Mouse (Mus musculus): ENCODE data around the gene Tsga10ip. TPM values are rescaled to one million over a fixed set of nuclear protein-coding genes. Genes with fewer than 3 reads are reported as not detected.

Gene Tsga10ip
- 0.05 and 0.26 TPM in 2 replicates for polyA plus RNA-seq (2015; fragmentation: Nextera tagmentation; extraction: Ambion mirVana)

DNA sequence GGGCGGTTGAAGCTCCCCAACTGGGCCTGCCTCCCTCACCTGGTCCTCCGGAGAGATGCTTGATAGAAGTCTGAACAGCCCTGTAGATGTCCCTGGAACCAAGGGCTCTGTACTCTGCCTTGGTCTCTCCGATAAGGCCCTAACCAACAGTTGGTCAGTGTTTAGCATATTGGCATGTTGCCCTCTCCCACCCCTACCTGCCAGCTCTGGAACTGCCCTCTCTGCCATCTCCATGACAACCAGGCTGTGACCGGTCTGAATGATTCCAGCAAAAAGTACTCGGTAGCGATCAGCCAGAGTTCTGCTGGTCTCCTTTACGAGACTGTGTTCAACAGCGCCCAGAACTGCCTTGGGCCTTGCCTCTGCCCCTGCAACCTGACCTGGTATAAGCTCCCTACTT lies at the start of gene Tsga10ip:
Gene Tsga10ip, minus strand, starts transcription at position 234 of the 400 bp plus-strand sequence.
- no peaks in the 10 kb centered on the region for H3K9me3 ChIP-seq (replicated peaks; ENCODE audit: control insufficient read depth, low read length)
- no peak within 1 kb of the TSS for H3K27ac ChIP-seq (ENCODE audit: low read length)
- no peak within 1 kb of the TSS for H3K9ac ChIP-seq (ENCODE audit: low read depth, low read length)
- no peaks in the 10 kb centered on the region for H3K36me3 ChIP-seq (ENCODE audit: control insufficient read depth, insufficient read depth)
- no peak within 1 kb of the TSS for H3K4me3 ChIP-seq (ENCODE audit: low read depth, low read length)
- peaks cover 7% of the 10 kb centered on the region for H3K4me1 ChIP-seq (ENCODE audit: control insufficient read depth, low read depth, low read length)
- no peak for ATAC-seq (ENCODE audit: low read depth)
- H3K27me3 ChIP-seq (ENCODE audit: control insufficient read depth, insufficient read depth, low read depth, low read length): no peaks in the 10 kb centered on the region
- 74% methylated on average over 8 of the region's 8 CpGs for WGBS (ENCODE audit: insufficient replicate concordance)
- H3K4me2 ChIP-seq (ENCODE audit: low read depth, low read length): no peak within 1 kb of the TSS

DNA sequence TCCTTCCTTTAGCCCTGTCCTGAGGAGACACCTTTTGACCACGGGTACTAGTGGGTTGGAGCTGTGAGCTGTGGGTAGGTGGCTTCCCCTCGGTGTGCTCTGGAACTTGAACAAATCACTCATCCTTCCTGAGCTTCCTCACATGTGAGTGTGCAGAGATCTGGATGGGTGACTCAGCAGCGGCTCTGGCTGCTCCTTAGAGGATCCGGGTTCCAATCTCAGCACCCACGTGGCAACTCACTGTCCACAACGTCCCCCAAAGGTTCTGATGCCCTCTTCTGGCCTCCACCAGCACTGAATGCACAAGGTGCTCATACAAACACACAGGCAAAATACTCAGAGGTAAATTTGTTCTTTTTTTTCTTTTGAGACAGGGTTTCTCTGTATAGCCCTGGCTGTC lies 49.4 kb upstream of the Tsga10ip start:
- no peaks in the 10 kb centered on the region for H3K9me3 ChIP-seq (replicated peaks; ENCODE audit: control insufficient read depth, low read length)
- WGBS (ENCODE audit: insufficient replicate concordance): 50% methylated on average over 6 of the region's 6 CpGs
- no peak overlapping the region for H3K4me2 ChIP-seq (ENCODE audit: low read depth, low read length)
- no peak for ATAC-seq (ENCODE audit: low read depth)
- peaks cover 35% of the 10 kb centered on the region for H3K4me1 ChIP-seq (ENCODE audit: control insufficient read depth, low read depth, low read length)
- no peaks in the 10 kb centered on the region for H3K36me3 ChIP-seq (ENCODE audit: control insufficient read depth, insufficient read depth)
- H3K27ac ChIP-seq (ENCODE audit: low read length): no peak overlapping the region
- no peak overlapping the region for H3K9ac ChIP-seq (ENCODE audit: low read depth, low read length)
- H3K27me3 ChIP-seq (ENCODE audit: control insufficient read depth, insufficient read depth, low read depth, low read length): peaks cover 42% of the 10 kb centered on the region
- no peak overlapping the region for H3K4me3 ChIP-seq (ENCODE audit: low read depth, low read length)

GRCm38 (mm10) chr19:5449673-5450072 lies 47.3 kb upstream of the Tsga10ip start:
- no peak overlapping the region for H3K9ac ChIP-seq (ENCODE audit: low read depth, low read length)
- H3K27ac ChIP-seq (ENCODE audit: low read length): no peak overlapping the region
- H3K27me3 ChIP-seq (ENCODE audit: control insufficient read depth, insufficient read depth, low read depth, low read length): peaks cover 51% of the 10 kb centered on the region
- no peak overlapping the region for H3K4me3 ChIP-seq (ENCODE audit: low read depth, low read length)
- H3K4me1 ChIP-seq (ENCODE audit: control insufficient read depth, low read depth, low read length): peaks cover 22% of the 10 kb centered on the region
- H3K4me2 ChIP-seq (ENCODE audit: low read depth, low read length): no peak overlapping the region
- no peaks in the 10 kb centered on the region for H3K36me3 ChIP-seq (ENCODE audit: control insufficient read depth, insufficient read depth)
- WGBS (ENCODE audit: insufficient replicate concordance): 59% methylated on average over 3 of the region's 3 CpGs
- no peaks in the 10 kb centered on the region for H3K9me3 ChIP-seq (replicated peaks; ENCODE audit: control insufficient read depth, low read length)
- no peak for ATAC-seq (ENCODE audit: low read depth)

GRCm38 (mm10) chr19:5448354-5449150 lies 46.2 kb upstream of the Tsga10ip start:
- H3K4me2 ChIP-seq (ENCODE audit: low read depth, low read length): peak overlapping the region; percentile 87
- peak; percentile 61 for ATAC-seq (ENCODE audit: low read depth)
- peak overlapping the region; percentile 66 for H3K4me3 ChIP-seq (ENCODE audit: low read depth, low read length)
- peaks cover 52% of the 10 kb centered on the region for H3K27me3 ChIP-seq (ENCODE audit: control insufficient read depth, insufficient read depth, low read depth, low read length)
- no peaks in the 10 kb centered on the region for H3K36me3 ChIP-seq (ENCODE audit: control insufficient read depth, insufficient read depth)
- H3K4me1 ChIP-seq (ENCODE audit: control insufficient read depth, low read depth, low read length): peaks cover 22% of the 10 kb centered on the region
- H3K9ac ChIP-seq (ENCODE audit: low read depth, low read length): no peak overlapping the region
- no peak overlapping the region for H3K27ac ChIP-seq (ENCODE audit: low read length)
- 3% methylated on average over 36 of the region's 36 CpGs for WGBS (ENCODE audit: insufficient replicate concordance)
- H3K9me3 ChIP-seq (replicated peaks; ENCODE audit: control insufficient read depth, low read length): no peaks in the 10 kb centered on the region

DNA sequence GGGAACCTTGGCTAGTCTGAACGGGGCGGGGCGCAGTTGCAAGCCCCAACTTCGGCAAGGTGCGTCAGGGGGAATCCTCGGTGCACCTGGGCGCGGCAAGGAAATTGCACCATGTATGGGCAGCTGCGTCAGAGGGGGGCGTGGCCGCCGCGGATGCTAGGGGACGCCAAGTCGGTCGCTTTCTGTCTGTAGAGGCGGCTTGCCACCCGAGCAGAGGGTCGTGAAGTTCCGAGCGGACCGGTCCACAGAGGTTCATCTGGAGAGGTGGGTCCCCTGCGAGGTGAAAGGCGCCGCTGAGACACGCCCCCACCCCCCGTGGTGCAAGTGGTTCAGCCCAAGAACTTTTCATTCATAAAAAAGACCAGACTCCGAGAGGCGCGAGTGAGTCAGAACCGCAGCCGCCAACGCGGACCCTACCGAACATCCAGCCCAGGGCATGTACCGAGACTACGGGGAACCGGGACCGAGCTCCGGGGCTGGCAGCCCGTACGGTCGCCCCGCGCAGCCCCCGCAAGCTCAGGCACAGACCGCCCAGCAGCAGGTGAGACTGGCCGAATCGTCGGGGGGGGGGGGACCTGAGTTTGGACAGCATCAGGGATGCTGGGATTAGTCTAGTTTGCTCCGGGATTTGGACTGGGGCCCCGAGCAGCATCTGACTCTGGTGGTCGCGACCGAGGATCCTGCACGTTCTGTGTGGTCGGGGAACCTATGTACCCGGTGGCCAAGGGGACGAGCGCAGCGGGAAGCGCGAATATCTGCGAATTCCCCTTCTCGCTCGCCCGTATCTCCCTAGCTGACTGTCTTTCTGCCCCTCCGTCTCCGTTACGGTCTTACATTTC lies 45.4 kb upstream of the Tsga10ip start, which contains the start of gene Fosl1:
Gene Fosl1, plus strand, starts transcription at position 33 of the 839 bp plus-strand sequence.
- peak; percentile 55 for ATAC-seq (ENCODE audit: low read depth)
- WGBS (ENCODE audit: insufficient replicate concordance): 1% methylated on average over 70 of the region's 70 CpGs
- Histone ChIP-seq H3K27ac (ENCODE audit: low read length) (no peak within 1 kb of the TSS), H3K9me3 (replicated peaks; ENCODE audit: control insufficient read depth, low read length) (no peaks in the 10 kb centered on the region), H3K4me2 (ENCODE audit: low read depth, low read length) (peak within 1 kb of the TSS; percentile 87), H3K9ac (ENCODE audit: low read depth, low read length) (peak within 1 kb of the TSS; percentile 28; the same call in 1 of the 2 replicates), H3K4me3 (ENCODE audit: low read depth, low read length) (peak within 1 kb of the TSS; percentile 66), H3K4me1 (ENCODE audit: control insufficient read depth, low read depth, low read length) (peaks cover 22% of the 10 kb centered on the region), H3K36me3 (ENCODE audit: control insufficient read depth, insufficient read depth) (no peaks in the 10 kb centered on the region), H3K27me3 (ENCODE audit: control insufficient read depth, insufficient read depth, low read depth, low read length) (peaks cover 52% of the 10 kb centered on the region)

DNA sequence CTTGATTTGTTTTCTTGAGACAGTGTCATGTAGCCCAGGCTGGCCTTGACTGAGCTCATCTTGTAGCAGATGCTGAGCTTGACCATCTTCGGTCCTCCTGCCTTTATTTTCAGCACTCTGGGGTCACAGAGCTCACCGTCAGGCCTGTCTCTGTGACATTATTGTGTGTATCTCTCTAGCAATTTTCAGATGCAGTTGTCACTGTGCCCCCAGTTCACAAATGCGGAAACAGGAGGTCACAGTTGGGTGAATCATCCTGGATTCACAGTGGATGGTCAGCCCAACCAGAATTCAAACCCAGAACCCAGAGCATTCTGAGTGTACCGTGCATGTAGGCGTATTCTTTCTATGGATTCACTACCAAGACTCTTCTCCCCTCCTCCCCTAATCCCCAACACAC lies 43.4 kb upstream of the Tsga10ip start:
- no peak for ATAC-seq (ENCODE audit: low read depth)
- Histone ChIP-seq H3K4me1 (ENCODE audit: control insufficient read depth, low read depth, low read length) (peaks cover 22% of the 10 kb centered on the region), H3K27ac (ENCODE audit: low read length) (no peak overlapping the region), H3K9me3 (replicated peaks; ENCODE audit: control insufficient read depth, low read length) (no peaks in the 10 kb centered on the region), H3K9ac (ENCODE audit: low read depth, low read length) (no peak overlapping the region), H3K4me2 (ENCODE audit: low read depth, low read length) (no peak overlapping the region), H3K4me3 (ENCODE audit: low read depth, low read length) (no peak overlapping the region), H3K36me3 (ENCODE audit: control insufficient read depth, insufficient read depth) (no peaks in the 10 kb centered on the region), H3K27me3 (ENCODE audit: control insufficient read depth, insufficient read depth, low read depth, low read length) (peaks cover 49% of the 10 kb centered on the region)
- WGBS (ENCODE audit: insufficient replicate concordance): 70% methylated on average over 5 of the region's 5 CpGs

DNA sequence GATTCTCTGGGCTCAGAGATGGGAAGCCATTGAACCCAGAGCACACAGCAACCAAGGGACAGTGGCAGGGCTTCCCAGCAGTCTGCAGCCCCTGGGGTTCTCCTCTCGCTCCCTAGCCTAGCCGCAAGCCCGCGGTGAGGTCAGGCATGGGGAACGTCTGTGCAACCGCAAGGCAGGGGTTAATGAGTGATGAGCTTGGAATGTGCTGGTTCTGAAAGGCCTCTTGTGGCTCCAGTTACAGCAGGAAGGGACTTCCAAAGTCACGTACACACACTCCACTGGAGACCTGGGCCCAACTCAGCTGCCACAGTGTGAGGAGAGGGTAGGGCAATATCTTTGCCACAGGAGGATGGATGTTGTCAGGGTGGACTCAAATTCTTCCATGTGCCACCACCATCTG lies 42.6 kb upstream of the Tsga10ip start:
- Histone ChIP-seq H3K9ac (ENCODE audit: low read depth, low read length) (no peak overlapping the region), H3K4me1 (ENCODE audit: control insufficient read depth, low read depth, low read length) (peaks cover 22% of the 10 kb centered on the region), H3K4me3 (ENCODE audit: low read depth, low read length) (no peak overlapping the region), H3K27me3 (ENCODE audit: control insufficient read depth, insufficient read depth, low read depth, low read length) (peaks cover 42% of the 10 kb centered on the region), H3K27ac (ENCODE audit: low read length) (no peak overlapping the region), H3K4me2 (ENCODE audit: low read depth, low read length) (no peak overlapping the region), H3K36me3 (ENCODE audit: control insufficient read depth, insufficient read depth) (no peaks in the 10 kb centered on the region), H3K9me3 (replicated peaks; ENCODE audit: control insufficient read depth, low read length) (no peaks in the 10 kb centered on the region; the same call in 1 of the 2 replicates)
- ATAC-seq (ENCODE audit: low read depth): no peak
- WGBS (ENCODE audit: insufficient replicate concordance): 42% methylated on average over 7 of the region's 7 CpGs

GRCm38 (mm10) chr19:5444371-5444908 lies 42.1 kb upstream of the Tsga10ip start:
- ATAC-seq (ENCODE audit: low read depth): no peak
- Histone ChIP-seq H3K27me3 (ENCODE audit: control insufficient read depth, insufficient read depth, low read depth, low read length) (peaks cover 37% of the 10 kb centered on the region), H3K4me2 (ENCODE audit: low read depth, low read length) (no peak overlapping the region), H3K4me1 (ENCODE audit: control insufficient read depth, low read depth, low read length) (peaks cover 22% of the 10 kb centered on the region), H3K4me3 (ENCODE audit: low read depth, low read length) (no peak overlapping the region), H3K36me3 (ENCODE audit: control insufficient read depth, insufficient read depth) (no peaks in the 10 kb centered on the region), H3K9me3 (replicated peaks; ENCODE audit: control insufficient read depth, low read length) (no peaks in the 10 kb centered on the region; the same call in 1 of the 2 replicates), H3K9ac (ENCODE audit: low read depth, low read length) (no peak overlapping the region), H3K27ac (ENCODE audit: low read length) (no peak overlapping the region)
- 49% methylated on average over 9 of the region's 9 CpGs for WGBS (ENCODE audit: insufficient replicate concordance)
